In genomic region chr19:37755372-37755771, GRCm38 (mm10) we compare ENCODE assay signal across 16 mouse cellular contexts. TPM values are rescaled to one million over a fixed set of nuclear protein-coding genes. Genes with fewer than 3 reads are reported as not detected.
DNase-seq lines count a peak whose midpoint lies in the region; ATAC-seq and TF ChIP-seq lines count a peak whose summit lies in the region.
"Had no signal": no experiment of that assay in that cellular context is flagged by ENCODE, and none has a peak within 500 bp of the region (broad histone marks: within the 10 kb centered on the region; RNA-seq: fewer than 3 reads in every experiment).

No protein-coding gene starts in this region.

- TF ChIP-seq CTCF in lung, embryonic 14.5 days (IDR thresholded peaks at IDR 0.05; ENCODE audit: low read depth): peak; percentile 37; the same call in 1 of the 2 replicates
- TF ChIP-seq CTCF in G1E (IDR thresholded peaks at IDR 0.05; ENCODE audit: low read depth, low read length): 0 out of 2 replicates have a peak, but pooled peaks have one; percentile 28

- 83% methylated on average over 3 of the region's 3 CpGs for WGBS in lung, embryonic 14.5 days

- DNase-seq in embryo, embryonic 10.5 days (ENCODE audit: low spot score): peak; percentile 27
- no peak for DNase-seq in embryo, embryonic 11 days
- DNase-seq in lung, embryonic 14.5 days: peak; percentile 27
- no peak for DNase-seq in lung, postnatal 4 days
- DNase-seq in G1E (ENCODE audit: low spot score): no peak
- peak; percentile 3 for DNase-seq in naive thymus-derived CD4-positive, alpha-beta T cell, adult 2 months (ENCODE audit: low read depth)
- no peak for DNase-seq in natural killer cell, adult 2 months (ENCODE audit: low spot score in 2 of 2)
- no peak for DNase-seq in frontal cortex, postnatal 36 days (ENCODE audit: low spot score in 2 of 2)
- DNase-seq: cerebellum, adult 9-10 months; heart, postnatal 4 days had no signal

- H3K4me1 ChIP-seq in lung, embryonic 14.5 days (ENCODE audit: insufficient read depth): no peaks in the 10 kb centered on the region
- no peaks in the 10 kb centered on the region for H3K4me1 ChIP-seq in G1E (ENCODE audit: insufficient read depth, low read depth, low read length)
- H3K4me1 ChIP-seq: heart, embryonic 10.5 days; intestine, embryonic 15.5 days had no signal

- no peak overlapping the region for H3K4me3 ChIP-seq in lung, embryonic 14.5 days (ENCODE audit: low read depth, low read length)
- H3K4me3 ChIP-seq in G1E (ENCODE audit: low read depth, low read length): no peak overlapping the region
- H3K4me3 ChIP-seq: heart, embryonic 10.5 days; intestine, embryonic 15.5 days; myocyte had no signal

- H3K9me3 ChIP-seq in lung, embryonic 14.5 days (ENCODE audit: low read depth, low read length): no peaks in the 10 kb centered on the region
- no peaks in the 10 kb centered on the region for H3K9me3 ChIP-seq in G1E (replicated peaks)
- H3K9me3 ChIP-seq: heart, embryonic 10.5 days; intestine, embryonic 15.5 days had no signal

- H3K36me3 ChIP-seq in lung, embryonic 14.5 days (ENCODE audit: insufficient read depth): no peaks in the 10 kb centered on the region
- no peaks in the 10 kb centered on the region for H3K36me3 ChIP-seq in G1E (replicated peaks)
- H3K36me3 ChIP-seq: heart, embryonic 10.5 days; intestine, embryonic 15.5 days had no signal

- H3K9ac ChIP-seq in lung, embryonic 14.5 days: no peak overlapping the region
- H3K9ac ChIP-seq: intestine, embryonic 15.5 days had no signal

- H3K27me3 ChIP-seq in lung, embryonic 14.5 days (ENCODE audit: insufficient read depth, low read length): no peaks in the 10 kb centered on the region
- no peaks in the 10 kb centered on the region; the same call in 1 of the 2 replicates for H3K27me3 ChIP-seq in G1E (ENCODE audit: insufficient read depth, low read length)
- H3K27me3 ChIP-seq: intestine, embryonic 15.5 days had no signal

- no peak overlapping the region for H3K27ac ChIP-seq in lung, embryonic 14.5 days (ENCODE audit: low read depth)
- H3K27ac ChIP-seq: heart, embryonic 10.5 days; intestine, embryonic 15.5 days had no signal

- ATAC-seq in lung, embryonic 14.5 days (ENCODE audit: insufficient read depth): no peak
- no peak for ATAC-seq in G1E (ENCODE audit: extremely low read depth, insufficient number of reproducible peaks, low FRiP score, poor library complexity, severe bottlenecking)
- ATAC-seq: intestine, embryonic 15.5 days had no signal

- H3K4me2 ChIP-seq in lung, embryonic 14.5 days: no peak overlapping the region
- H3K4me2 ChIP-seq: intestine, embryonic 15.5 days; midbrain, embryonic 11.5 days had no signal

RNA-seq across cellular contexts. Expression of gene Cyp26a1, which starts 57.8 kb away (rescaled TPM):
- polyA plus RNA-seq in lung, embryonic 14.5 days (2014; fragmentation: Nextera tagmentation; extraction: Ambion mirVana): 0.23 TPM in 1 of 2 replicates, not detected in the other
- total RNA-seq in G1E (2014; fragmentation: Nextera tagmentation) (0.53 and 0.60 TPM in 2 replicates), G1E (2017) (0.55 and 0.64 TPM in 2 replicates)
- 0.42 and 0.50 TPM in 2 replicates for polyA plus RNA-seq in G1E (2012)
- total RNA-seq: left cerebral cortex, postnatal 36 days had no signal
- polyA plus RNA-seq: liver, embryonic 16.5 days had no signal

Comparison
In these comparisons a context has a peak if more than half of its experiments do, and no peak if none do; other contexts are left out.
1. DNase-seq: peak in embryo, embryonic 10.5 days (single experiment), lung, embryonic 14.5 days (single experiment) and naive thymus-derived CD4-positive, alpha-beta T cell, adult 2 months (single experiment); none in embryo, embryonic 11 days (single experiment), lung, postnatal 4 days (0 of 2), G1E (single experiment), natural killer cell, adult 2 months (0 of 2) and frontal cortex, postnatal 36 days (0 of 2).